Mouse (Mus musculus) naive thymus-derived CD4-positive, alpha-beta T cell, adult 2 months (primary cell): ENCODE data around the gene Gmds.

Source experiments
- DNase-seq: peaks from one replicate; pipeline ENCODE4 v3.0.0-alpha.2; 2011; ENCODE audit warnings: low read depth

The Gmds gene

GRCm38 (mm10) chr13:31784757-31785156 is 553.8 kb downstream of the Gmds start:
- no peak for DNase-seq

DNA sequence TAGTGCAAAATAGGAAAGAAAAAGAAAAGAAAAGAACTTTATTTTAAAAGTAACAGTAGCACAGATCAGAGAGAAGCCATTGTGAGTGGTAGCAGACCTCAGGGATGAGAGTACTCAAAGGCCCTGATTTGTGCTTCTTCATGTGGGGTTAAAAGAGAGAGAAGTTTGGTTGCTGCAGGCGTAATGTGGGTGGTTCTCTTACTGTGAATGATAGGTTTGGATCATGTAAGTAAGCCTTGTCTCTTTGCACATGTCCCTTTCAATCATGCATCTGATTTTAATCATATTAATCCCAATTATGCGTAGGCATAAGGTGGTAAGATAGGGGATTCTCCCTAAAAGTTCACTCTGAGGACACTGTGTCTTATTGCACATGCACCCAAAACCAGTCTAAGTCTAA is 556.5 kb downstream of the Gmds start:
- no peak for DNase-seq

DNA sequence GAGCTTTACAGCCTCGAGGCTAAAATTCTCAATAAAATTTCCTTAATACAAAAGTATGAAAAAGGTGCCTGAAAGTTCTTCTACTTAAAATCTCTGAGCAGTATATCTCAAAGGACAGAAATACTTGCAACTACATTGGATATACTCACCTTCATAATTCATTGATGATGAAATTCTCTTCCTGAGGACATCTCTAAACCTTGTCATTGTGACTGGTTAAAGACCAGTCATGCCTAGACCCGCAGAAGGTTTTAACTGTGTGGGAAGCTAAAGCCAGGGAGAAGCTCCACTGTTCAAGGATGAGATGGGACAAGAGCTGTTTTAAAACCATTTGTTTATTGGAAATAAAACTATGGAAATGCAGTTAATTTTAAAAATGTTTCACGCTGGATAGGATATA is 558.2 kb downstream of the Gmds start:
- DNase-seq: no peak

DNA sequence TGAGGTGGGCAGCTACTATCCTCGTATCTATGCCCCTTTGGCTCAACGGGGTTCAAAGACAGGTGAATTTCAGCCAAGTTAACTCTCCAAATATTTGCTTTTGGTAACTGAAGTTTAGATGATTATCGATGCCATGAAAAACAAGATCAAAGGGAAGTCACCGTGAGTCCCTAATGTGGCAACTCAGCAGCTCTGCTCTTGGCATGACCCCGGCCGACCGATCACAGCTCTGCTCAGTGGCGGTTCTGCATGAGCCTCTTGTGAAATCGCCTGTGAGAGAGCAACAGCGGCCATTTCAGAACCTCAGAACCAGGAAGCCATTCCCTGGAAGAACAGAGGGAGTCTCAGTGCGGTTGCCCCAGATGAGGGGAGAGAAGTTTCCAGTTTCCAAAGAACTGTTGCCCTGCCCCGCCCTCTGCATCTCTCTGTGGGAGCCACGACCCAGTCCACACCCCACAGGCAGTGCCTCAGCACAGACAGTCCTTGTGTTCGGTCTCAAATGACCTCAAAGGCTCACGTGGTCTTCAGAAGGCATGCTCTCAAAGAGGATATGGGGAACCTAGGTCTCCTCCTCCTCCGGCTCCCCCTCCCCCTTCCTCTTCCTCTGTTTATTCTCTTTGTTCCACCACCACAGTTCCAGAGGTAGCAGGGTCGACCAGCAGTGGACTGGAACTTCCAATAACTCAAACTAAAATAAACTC is 559.1 kb downstream of the Gmds start:
- DNase-seq: no peak

GRCm38 (mm10) chr13:31775762-31776161 is 562.8 kb downstream of the Gmds start:
- DNase-seq: no peak

- DNase-seq: no peak
Measured at GRCm38 (mm10) chr13:31772882-31773281, 565.7 kb downstream of the Gmds start.
